Mouse (Mus musculus) right cerebral cortex, adult 2 months (tissue): ENCODE measurements at regions not wholly inside any gene's neighbourhood (a gene's known extent, or its start where the extent isn't known, plus 50 kb on each side); places are given as distances from the start of the nearest gene placed in this dataset.

Experiments used
- DNase-seq, 2 experiments: peaks; one replicate each; pipeline ENCODE4 v3.0.0; 2021 to 2022; ENCODE audit warnings: low spot score in 2 of 2

GRCm38 (mm10) chrX:166725761-166726503, 140.4 kb upstream of the Egfl6 start:
- no peak for DNase-seq

- DNase-seq = no peak
These were observed 132.6 kb upstream of the Egfl6 start for GRCm38 (mm10) chrX:166718075-166718474.

GRCm38 (mm10) chrX:166709306-166709705, 123.8 kb upstream of the Egfl6 start:
- DNase-seq = no peak

- no peak for DNase-seq
These were observed 122.6 kb upstream of the Egfl6 start for GRCm38 (mm10) chrX:166708106-166708505.

- DNase-seq = no peak
These were observed 121.5 kb upstream of the Egfl6 start for GRCm38 (mm10) chrX:166707029-166707428.

- peak in 1 of 2 experiments; percentile 33 for DNase-seq
These were observed 118.8 kb upstream of the Egfl6 start for GRCm38 (mm10) chrX:166704311-166704710.

DNA sequence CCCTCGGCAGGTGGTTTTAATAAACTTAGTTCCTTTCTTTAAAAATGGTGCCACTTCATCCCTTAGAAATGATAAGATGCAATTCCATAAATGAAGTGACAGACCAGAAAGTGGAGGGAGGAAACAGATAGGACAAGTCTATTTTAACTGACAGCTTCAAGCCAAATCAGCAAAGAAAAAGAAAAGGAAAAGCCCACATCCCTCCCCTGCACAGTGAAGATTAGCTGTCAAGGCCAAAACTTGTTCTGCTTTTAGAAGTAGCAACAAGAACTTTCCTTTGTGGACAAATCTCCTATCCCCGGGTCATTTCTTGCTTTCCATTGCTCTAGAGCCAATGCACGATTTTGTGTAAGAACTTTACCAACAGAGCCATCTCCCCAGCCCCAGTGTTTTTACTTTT, 108.7 kb upstream of the Egfl6 start:
- no peak for DNase-seq

GRCm38 (mm10) chrX:166688779-166689178, 103.3 kb upstream of the Egfl6 start:
- DNase-seq = no peak

DNA sequence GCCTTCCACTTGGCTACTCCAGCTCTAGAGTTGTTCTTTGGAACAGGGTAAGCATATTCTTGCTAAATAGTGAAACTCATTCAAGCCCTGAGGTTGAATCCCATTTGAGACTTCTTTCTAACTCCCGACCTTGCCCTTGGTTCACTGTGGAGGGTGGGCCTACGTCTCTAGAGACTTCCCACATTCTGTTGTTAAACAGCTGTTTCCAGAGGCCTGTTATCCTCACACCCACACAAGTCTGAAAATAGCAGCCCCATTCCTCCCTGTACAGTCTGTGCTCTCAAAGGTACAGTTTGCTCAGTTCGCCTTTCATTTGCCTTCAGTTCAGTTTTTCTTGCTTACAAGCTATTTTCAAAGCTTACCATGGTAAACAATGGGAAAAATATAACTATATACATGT, 87.9 kb upstream of the Egfl6 start:
- no peak for DNase-seq

DNA sequence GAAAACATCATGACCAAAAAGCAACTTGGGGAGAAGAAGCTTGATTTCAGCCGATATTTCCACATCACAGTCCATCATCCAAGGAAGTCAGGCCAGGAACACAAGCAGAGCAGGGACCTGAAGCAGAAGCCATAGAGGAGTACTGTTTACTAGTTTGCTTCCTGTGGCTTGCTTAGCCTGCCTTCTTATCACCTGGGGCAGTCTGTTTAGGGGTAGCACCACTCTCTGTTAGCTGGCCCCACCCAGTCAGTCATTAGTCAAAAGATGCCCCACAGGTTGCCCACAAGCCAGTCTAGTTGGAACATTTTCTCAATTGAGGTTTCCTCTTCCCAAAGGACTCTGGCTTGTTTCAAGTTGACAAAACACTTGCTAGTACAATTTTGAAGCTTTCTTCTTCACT, 87.1 kb upstream of the Egfl6 start:
- DNase-seq = no peak

DNA sequence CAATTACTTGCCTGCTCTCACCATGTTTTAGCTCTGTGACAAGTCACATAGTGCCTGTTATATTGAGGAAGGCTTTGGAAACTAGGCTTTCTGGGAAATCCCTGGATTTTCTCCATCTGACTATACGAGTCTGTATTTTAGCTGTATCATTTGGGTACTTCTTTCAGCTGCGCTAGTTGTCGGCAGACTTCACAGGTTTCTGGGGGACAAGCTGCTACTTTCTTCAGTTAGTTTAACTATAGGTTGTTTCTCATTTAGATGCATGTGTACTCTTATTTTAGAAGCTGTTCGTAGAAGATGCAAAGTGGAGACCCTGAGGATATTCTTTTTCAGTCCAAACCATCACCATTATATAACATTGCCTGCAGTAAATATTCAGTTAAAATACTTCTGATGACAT, 86.3 kb upstream of the Egfl6 start:
- no peak for DNase-seq

- DNase-seq = no peak
These were observed 80.8 kb upstream of the Egfl6 start for GRCm38 (mm10) chrX:166666304-166666703.

- peak; percentile 25 to 30 for DNase-seq
These were observed 76.3 kb upstream of the Egfl6 start for GRCm38 (mm10) chrX:166661808-166662207.

DNA sequence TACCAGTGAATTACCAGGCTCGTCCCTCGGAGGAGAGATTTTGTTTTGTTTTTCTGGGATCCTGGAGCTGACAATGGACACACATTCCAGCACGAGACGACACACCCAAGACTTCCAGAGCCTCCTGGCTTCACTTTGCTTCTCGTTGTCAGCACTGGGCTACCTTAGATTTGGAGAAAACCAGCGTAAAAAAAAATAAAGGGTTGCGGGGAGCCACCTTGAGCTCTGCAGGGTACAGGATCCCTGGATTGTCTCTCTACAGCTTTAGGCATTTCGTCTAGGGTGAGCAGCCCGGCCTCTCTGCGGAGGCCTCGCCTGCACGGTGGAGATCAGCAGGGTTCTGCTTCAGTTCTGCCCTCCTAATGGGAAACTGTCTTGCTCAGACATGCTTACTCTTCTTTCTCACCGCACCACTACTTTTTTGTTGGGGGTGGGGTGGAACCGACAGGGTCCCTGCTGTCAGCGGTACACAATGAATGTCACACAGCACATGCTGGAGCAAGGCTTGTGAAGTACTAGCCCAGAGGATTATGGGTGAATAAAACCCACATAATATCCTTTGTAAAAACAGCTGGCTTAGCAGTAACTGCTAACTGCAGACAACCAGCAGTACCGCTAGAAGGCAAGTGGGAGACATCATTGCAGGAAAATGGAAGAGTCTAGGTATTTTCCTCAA, 75.7 kb upstream of the Egfl6 start:
- peak; percentile 64 to 69 for DNase-seq

- no peak for DNase-seq
These were observed 75.2 kb upstream of the Egfl6 start for GRCm38 (mm10) chrX:166660715-166661042.

- DNase-seq = peak; percentile 30 to 60
These were observed 66.9 kb upstream of the Egfl6 start for GRCm38 (mm10) chrX:166652400-166652799.

GRCm38 (mm10) chrX:166645713-166646112, 60.2 kb upstream of the Egfl6 start:
- no peak for DNase-seq

GRCm38 (mm10) chrX:166641256-166641655, 55.7 kb upstream of the Egfl6 start:
- DNase-seq = no peak

DNA sequence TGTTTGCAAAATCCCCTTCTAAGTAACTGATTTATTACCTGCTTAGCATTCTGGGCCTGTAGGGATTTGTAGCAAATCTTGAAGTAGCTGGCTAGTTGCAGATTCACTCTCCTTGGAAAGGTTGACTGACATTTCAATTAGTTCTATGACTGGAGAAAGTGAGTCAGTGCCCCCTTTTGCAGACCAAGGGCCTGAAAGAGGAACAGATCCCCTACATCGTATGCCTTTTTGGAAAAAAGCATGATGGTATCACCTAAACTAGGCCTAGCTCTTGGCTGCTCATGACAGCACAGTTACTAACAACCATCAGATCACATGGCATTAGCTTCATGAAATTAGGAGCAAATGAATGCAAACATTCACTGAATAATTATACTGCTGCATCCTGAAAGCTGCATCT, 54.7 kb upstream of the Egfl6 start:
- no peak for DNase-seq
